Mouse (Mus musculus) spleen, adult 2 months (tissue): ENCODE data around the gene Cptp.

Source experiments
- CTCF ChIP-seq: fragments of 200-500 bp; IDR thresholded peaks from 2 replicates; pipeline ENCODE4 v1.5.1; 2011; ENCODE audit warnings: mild to moderate bottlenecking, inconsistent platforms; ENCODE audit not compliant: insufficient read depth, insufficient read length, insufficient replicate concordance; ENCODE audit errors: extremely low read depth
- POLR2A ChIP-seq: fragments of 200-500 bp; IDR thresholded peaks from 2 replicates; pipeline ENCODE4 v1.6.1; 2011; ENCODE audit warnings: low read depth, low read length, inconsistent platforms

GRCm38 (mm10) chr4:155908281-155908680, 39.0 kb upstream of the Cptp start:
- TF ChIP-seq CTCF (no peak), POLR2A (no peak)
